Mouse (Mus musculus) G1E (cell line): ENCODE measurements around the gene Acsm3.

Experiments used
- CTCF ChIP-seq: IDR thresholded peaks from 2 replicates; pipeline ENCODE4 v1.5.1; 2012; ENCODE audit warnings: low read depth, low read length, inconsistent platforms, mixed read lengths
- POLR2AphosphoS5 ChIP-seq: IDR thresholded peaks from 2 replicates; pipeline ENCODE4 v1.6.1; 2012; ENCODE audit warnings: low read depth, low read length, inconsistent platforms; ENCODE audit not compliant: insufficient replicate concordance

- TF ChIP-seq CTCF, result no peak
- TF ChIP-seq POLR2AphosphoS5, result no peak
Measured at GRCm38 (mm10) chr7:119738877-119739276, 21.8 kb upstream of the Acsm3 start.
